Mouse (Mus musculus) erythroblast, embryonic 14.5 days (primary cell): ENCODE data around the gene Hes3. TPM values are rescaled to one million over a fixed set of nuclear protein-coding genes. Genes with fewer than 3 reads are reported as not detected.

Experiments used
- H3K27me3 ChIP-seq: 2 replicates; pipeline ENCODE4 v1.6.1; 2012; ENCODE audit warnings: inconsistent platforms; ENCODE audit not compliant: control insufficient read depth
- H3K36me3 ChIP-seq: 2 replicates; pipeline ENCODE4 v1.6.1; 2012; ENCODE audit warnings: mild to moderate bottlenecking, inconsistent platforms; ENCODE audit not compliant: control insufficient read depth
- H3K4me1 ChIP-seq: 2 replicates; pipeline ENCODE4 v1.6.1; 2012; ENCODE audit warnings: inconsistent platforms; ENCODE audit not compliant: control insufficient read depth
- H3K4me3 ChIP-seq: replicated peaks from 2 replicates; pipeline ENCODE3; 2012; ENCODE audit warnings: moderate library complexity, mild to moderate bottlenecking, inconsistent platforms
- H3K9me3 ChIP-seq: 2 replicates; pipeline ENCODE4 v1.6.1; 2012; ENCODE audit warnings: low read length, inconsistent platforms, mixed read lengths; ENCODE audit not compliant: control insufficient read depth
- GATA1 ChIP-seq: IDR thresholded peaks from 2 replicates; pipeline ENCODE4 v1.6.1; 2012; ENCODE audit warnings: low read length, inconsistent platforms, mixed read lengths
- TAL1 ChIP-seq: IDR thresholded peaks from 3 replicates; pipeline ENCODE4 v1.6.1; 2012; ENCODE audit warnings: low read length, inconsistent platforms, mixed read lengths
- polyA plus RNA-seq: library from polyadenylated mRNA; stranded (reverse); fragments of >175 nt; gene quantifications from 2 replicates; pipeline ENCODE4 v1.2.3, GENCODE M21; 2012

Hes3 gene
- polyA plus RNA-seq, 1 experiment, result not detected

- TF ChIP-seq GATA1 (no peak), TAL1 (no peak)
- Histone ChIP-seq H3K4me3 (no peak overlapping the region), H3K4me1 (peaks cover 18% of the 10 kb centered on the region), H3K9me3 (no peaks in the 10 kb centered on the region; the same call in 1 of the 2 replicates), H3K27me3 (peaks cover 68% of the 10 kb centered on the region), H3K36me3 (peaks cover 10% of the 10 kb centered on the region)
Observed at GRCm38 (mm10) chr4:152312186-152312585, 20.7 kb upstream of the Hes3 start.

- Histone ChIP-seq H3K36me3 (peaks cover 48% of the 10 kb centered on the region), H3K9me3 (no peaks in the 10 kb centered on the region), H3K4me1 (peaks cover 7% of the 10 kb centered on the region), H3K27me3 (peaks cover 22% of the 10 kb centered on the region), H3K4me3 (no peak overlapping the region)
- TF ChIP-seq GATA1 (no peak), TAL1 (no peak)
Observed at GRCm38 (mm10) chr4:152307542-152307941, 16.1 kb upstream of the Hes3 start.

GRCm38 (mm10) chr4:152305991-152306390, 14.5 kb upstream of the Hes3 start:
- H3K4me1 ChIP-seq, result no peaks in the 10 kb centered on the region
- no peaks in the 10 kb centered on the region for H3K9me3 ChIP-seq
- peaks cover 6% of the 10 kb centered on the region for H3K27me3 ChIP-seq
- H3K36me3 ChIP-seq, result peaks cover 63% of the 10 kb centered on the region
- TF ChIP-seq GATA1, result no peak
- no peak for TF ChIP-seq TAL1
- H3K4me3 ChIP-seq, result no peak overlapping the region

- no peaks in the 10 kb centered on the region; the same call in 1 of the 2 replicates for H3K4me1 ChIP-seq
- no peak for TF ChIP-seq GATA1
- no peaks in the 10 kb centered on the region for H3K9me3 ChIP-seq
- H3K36me3 ChIP-seq, result peaks cover 76% of the 10 kb centered on the region
- H3K27me3 ChIP-seq, result no peaks in the 10 kb centered on the region
- H3K4me3 ChIP-seq, result no peak overlapping the region
Observed at GRCm38 (mm10) chr4:152304685-152305084, 13.2 kb upstream of the Hes3 start.

GRCm38 (mm10) chr4:152303172-152303571, 11.7 kb upstream of the Hes3 start:
- peaks cover 14% of the 10 kb centered on the region for H3K4me1 ChIP-seq
- no peak overlapping the region for H3K4me3 ChIP-seq
- H3K36me3 ChIP-seq, result peaks cover 76% of the 10 kb centered on the region
- H3K27me3 ChIP-seq, result no peaks in the 10 kb centered on the region
- no peak for TF ChIP-seq GATA1
- no peak for TF ChIP-seq TAL1
- no peaks in the 10 kb centered on the region for H3K9me3 ChIP-seq

- TF ChIP-seq TAL1, result no peak
- TF ChIP-seq GATA1, result no peak
- Histone ChIP-seq H3K4me3 (no peak overlapping the region), H3K9me3 (no peaks in the 10 kb centered on the region), H3K4me1 (peaks cover 24% of the 10 kb centered on the region), H3K36me3 (peaks cover 71% of the 10 kb centered on the region), H3K27me3 (no peaks in the 10 kb centered on the region)
Observed at GRCm38 (mm10) chr4:152302012-152302411, 10.6 kb upstream of the Hes3 start.

GRCm38 (mm10) chr4:152300375-152300774, 8.9 kb upstream of the Hes3 start:
- TF ChIP-seq TAL1 (no peak), GATA1 (no peak)
- Histone ChIP-seq H3K9me3 (no peaks in the 10 kb centered on the region), H3K36me3 (peaks cover 62% of the 10 kb centered on the region), H3K4me1 (peaks cover 37% of the 10 kb centered on the region), H3K27me3 (no peaks in the 10 kb centered on the region), H3K4me3 (no peak overlapping the region)

- no peaks in the 10 kb centered on the region for H3K9me3 ChIP-seq
- H3K27me3 ChIP-seq, result peaks cover 4% of the 10 kb centered on the region; the same call in 1 of the 2 replicates
- H3K36me3 ChIP-seq, result peaks cover 46% of the 10 kb centered on the region
- no peak for TF ChIP-seq GATA1
- TF ChIP-seq TAL1, result no peak
- peaks cover 40% of the 10 kb centered on the region for H3K4me1 ChIP-seq
- H3K4me3 ChIP-seq, result peak overlapping the region; percentile 84
Observed at GRCm38 (mm10) chr4:152298836-152299235, 7.4 kb upstream of the Hes3 start.

- H3K27me3 ChIP-seq, result peaks cover 21% of the 10 kb centered on the region
- peaks cover 40% of the 10 kb centered on the region for H3K4me1 ChIP-seq
- peaks cover 30% of the 10 kb centered on the region for H3K36me3 ChIP-seq
- TF ChIP-seq GATA1 (no peak), TAL1 (no peak)
- H3K4me3 ChIP-seq, result peak within 1 kb of the TSS; percentile 84
- no peaks in the 10 kb centered on the region for H3K9me3 ChIP-seq
Observed at GRCm38 (mm10) chr4:152296874-152297861, 5.7 kb upstream of the Hes3 start, which contains the start of gene Icmt. Icmt (plus strand) TSS chr4:152297227.
